Mouse (Mus musculus): ENCODE measurements around the gene Fgd6. TPM values are rescaled to one million over a fixed set of nuclear protein-coding genes. Genes with fewer than 3 reads are reported as not detected.

The Fgd6 gene
- polyA plus RNA-seq, 3 experiments from 2014 or later, result 0.50 to 1.6 (median 1.5) TPM

Other genes starting within 250 kb of the Fgd6 start
- under 1 TPM; 0.24 to 0.65 (median 0.31) TPM for gene Usp44, start 204.4 kb upstream of the Fgd6 start, polyA plus RNA-seq (2017; shearing (Covaris generic))
- 100 to 1,000 TPM; 177 to 252 (median 239) TPM for gene Metap2, start 138.9 kb upstream of the Fgd6 start, polyA plus RNA-seq (2017; shearing (Covaris generic))
- 10 to 100 TPM; 10.3 to 13.7 (median 10.3) TPM for gene Vezt, start 184 bp upstream of the Fgd6 start, polyA plus RNA-seq (2017; shearing (Covaris generic))
- 1 to 10 TPM; 1.7 to 5.5 (median 5.2) TPM for gene Nr2c1, start 112.0 kb downstream of the Fgd6 start, polyA plus RNA-seq (2017; shearing (Covaris generic))
- 100 to 1,000 TPM; 133 to 203 (median 177) TPM for gene Ndufa12, start 162.7 kb downstream of the Fgd6 start, polyA plus RNA-seq (2017; shearing (Covaris generic))